Mouse (Mus musculus) MEL (cell line): ENCODE measurements around the gene 0610030E20Rik.

Source experiments
- CHD2 ChIP-seq: IDR thresholded peaks from 2 replicates; pipeline ENCODE4 v1.6.1; 2011; ENCODE audit warnings: low read length, improper control_type of control experiment
- CTCF ChIP-seq, 3 experiments: IDR thresholded peaks in 2 of 3; conservative IDR thresholded peaks in 1 of 3; 2 replicates each; pipeline ENCODE4 v1.5.1; 2011 to 2012; ENCODE audit warnings: low read length in 3 of 3, low read depth in 2 of 3, mild to moderate bottlenecking in 2 of 3, improper control_type of control experiment in 1 of 3, inconsistent platforms in 1 of 3, mixed read lengths in 1 of 3, moderate library complexity in 1 of 3; ENCODE audit not compliant: control insufficient read depth in 1 of 3, insufficient read depth in 1 of 3, poor library complexity in 1 of 3, severe bottlenecking in 1 of 3
- E2F4 ChIP-seq: IDR thresholded peaks from 2 replicates; pipeline ENCODE4 v1.6.1; 2011; ENCODE audit warnings: low read depth, low read length, improper control_type of control experiment, borderline replicate concordance
- GATA1 ChIP-seq: IDR thresholded peaks from 2 replicates; pipeline ENCODE4 v1.6.1; 2011; ENCODE audit warnings: low read depth, low read length, improper control_type of control experiment
- MAFK ChIP-seq: IDR thresholded peaks from 2 replicates; pipeline ENCODE4 v1.6.1; 2011; ENCODE audit warnings: low read depth, mild to moderate bottlenecking, low read length, improper control_type of control experiment, borderline replicate concordance
- MYB ChIP-seq: IDR thresholded peaks from 2 replicates; pipeline ENCODE4 v1.6.1; 2011; ENCODE audit warnings: mild to moderate bottlenecking, low read depth, low read length, improper control_type of control experiment
- MYC ChIP-seq: IDR thresholded peaks from 2 replicates; pipeline ENCODE4 v1.6.1; 2011; ENCODE audit warnings: low read depth, mild to moderate bottlenecking, low read length, improper control_type of control experiment, moderate library complexity
- NELFE ChIP-seq: IDR thresholded peaks from 2 replicates; pipeline ENCODE4 v1.6.1; 2011; ENCODE audit warnings: low read depth, low read length, improper control_type of control experiment
- NRF1 ChIP-seq: IDR thresholded peaks from 2 replicates; pipeline ENCODE4 v1.6.1; 2014; ENCODE audit warnings: low read depth, mild to moderate bottlenecking, inconsistent platforms, low read length, improper control_type of control experiment, moderate library complexity; ENCODE audit not compliant: poor library complexity, insufficient read depth, severe bottlenecking
- POLR2A ChIP-seq, 2 experiments: IDR thresholded peaks; 2 replicates each; pipeline ENCODE4 v1.6.1; 2011 to 2012; ENCODE audit warnings: low read length in 2 of 2, mild to moderate bottlenecking in 2 of 2, control low read depth in 1 of 2, improper control_type of control experiment in 1 of 2, low read depth in 1 of 2, moderate library complexity in 1 of 2; ENCODE audit not compliant: control insufficient read depth in 1 of 2, insufficient read depth in 1 of 2, poor library complexity in 1 of 2
- TCF12 ChIP-seq: IDR thresholded peaks from 2 replicates; pipeline ENCODE4 v1.6.1; 2014; ENCODE audit warnings: low read depth, mild to moderate bottlenecking, inconsistent platforms, low read length, improper control_type of control experiment, moderate library complexity
- ZMIZ1 ChIP-seq: IDR thresholded peaks from 2 replicates; pipeline ENCODE4 v1.6.1; 2012; ENCODE audit warnings: low read depth, mild to moderate bottlenecking, inconsistent platforms, low read length, improper control_type of control experiment, moderate library complexity
- ZNF384 ChIP-seq: IDR thresholded peaks from 2 replicates; pipeline ENCODE4 v1.6.1; 2012; ENCODE audit warnings: low read depth, mild to moderate bottlenecking, inconsistent platforms, low read length, improper control_type of control experiment

DNA sequence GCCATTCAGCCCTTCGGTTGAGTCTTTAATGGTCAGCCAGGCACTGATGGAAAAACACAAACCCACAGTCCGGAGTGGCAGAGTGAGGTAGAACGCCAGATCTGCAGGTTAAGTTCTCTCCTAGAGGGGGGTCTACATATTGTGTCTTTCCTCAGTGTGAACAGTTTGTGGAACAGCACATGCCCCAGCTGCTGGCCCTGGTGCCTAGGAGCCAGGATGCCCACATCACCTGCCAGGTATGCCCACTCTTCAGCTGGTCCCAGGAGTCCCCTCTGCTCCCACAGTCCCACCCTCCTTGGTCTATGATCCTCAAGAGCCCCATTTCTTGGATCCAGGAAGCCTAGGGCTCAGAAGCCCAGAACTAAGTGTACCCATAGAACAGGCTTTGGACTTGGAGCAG lies 34.9 kb upstream of the 0610030E20Rik start:
- TF ChIP-seq MAFK: no peak
- no peak for TF ChIP-seq CHD2
- TF ChIP-seq CTCF (IDR thresholded peaks at IDR 0.05 in 2 of 3, conservative IDR thresholded peaks at IDR 0.05 in 1 of 3; ENCODE audit: control insufficient read depth in 1 of 3, insufficient read depth in 1 of 3, low read depth in 2 of 3, low read length in 3 of 3, poor library complexity in 1 of 3, severe bottlenecking in 1 of 3): no peak
- TF ChIP-seq POLR2A (IDR thresholded peaks at IDR 0.05; ENCODE audit: control insufficient read depth in 1 of 2, insufficient read depth in 1 of 2, low read depth in 1 of 2, low read length in 2 of 2, poor library complexity in 1 of 2): no peak
- TF ChIP-seq E2F4: no peak
- TF ChIP-seq MYB: no peak
- no peak for TF ChIP-seq ZMIZ1
- TF ChIP-seq TCF12: no peak
- no peak for TF ChIP-seq MYC
- no peak for TF ChIP-seq ZNF384
- TF ChIP-seq NELFE: no peak
- TF ChIP-seq NRF1: no peak
- TF ChIP-seq GATA1: no peak
